8 mouse cellular contexts compared by ENCODE assay signal in genomic region chr5:129942073-129942939, GRCm38 (mm10). TPM values are rescaled to one million over a fixed set of nuclear protein-coding genes. Genes with fewer than 3 reads are reported as not detected.
DNase-seq lines count a peak whose midpoint lies in the region; ATAC-seq and TF ChIP-seq lines count a peak whose summit lies in the region.
"Not testable (repeated sequence)": the region's sequence is repeated elsewhere in the genome, so short reads cannot be mapped to it uniquely, and the experiment has no call there.

No protein-coding gene starts in this region.

- peak overlapping the region; percentile 79 for H3K9ac ChIP-seq in neural tube, embryonic 15.5 days (replicated peaks)

- TF ChIP-seq POLR2A in lung, adult 2 months (IDR thresholded peaks at IDR 0.05; ENCODE audit: borderline replicate concordance, extremely low read depth, low read depth, low read length): not testable (repeated sequence)

- H3K9me3 ChIP-seq in neural tube, embryonic 15.5 days (replicated peaks): not testable (repeated sequence)

- peak overlapping the region; percentile 76 for H3K27ac ChIP-seq in neural tube, embryonic 15.5 days (replicated peaks)

- WGBS in lung, adult 2 months: 2% methylated on average over 46 of the region's 82 CpGs
- WGBS in neural tube, embryonic 15.5 days: under 1% methylated on average over 37 of the region's 82 CpGs

- peak; percentile 56 for ATAC-seq in neural tube, embryonic 15.5 days (ENCODE audit: low FRiP score)

- H3K36me3 ChIP-seq in neural tube, embryonic 15.5 days: not testable (repeated sequence)

- not testable (repeated sequence) for H3K4me1 ChIP-seq in lung, adult 2 months (ENCODE audit: control insufficient read depth, insufficient read depth, low read length); neural tube, embryonic 15.5 days

- peak; percentile 46 for DNase-seq in MEL-GATA-1-ER (ENCODE audit: extremely low read depth, low read depth)
- peak; percentile 68 for DNase-seq in cerebellum, adult 9-10 months
- DNase-seq in forelimb bud, embryonic 11.5 days (ENCODE audit: low read depth, low spot score): peak; percentile 19
- peak; percentile 51 for DNase-seq in heart, postnatal 4 days
- DNase-seq in layer of hippocampus, adult 18-20 months (ENCODE audit: low spot score in 2 of 2): peak; percentile 11 to 16
- DNase-seq in lung, adult 2 months: peak; percentile 51
- peak; percentile 62 for DNase-seq in testis, postnatal 14 days (ENCODE audit: low spot score)

- peak overlapping the region; percentile 77 for H3K4me3 ChIP-seq in lung, adult 2 months (replicated peaks; ENCODE audit: extremely low read depth, low read depth, low read length)
- H3K4me3 ChIP-seq in neural tube, embryonic 15.5 days (replicated peaks): peak overlapping the region; percentile 82

- not testable (repeated sequence) for TF ChIP-seq CTCF in lung, adult 2 months (IDR thresholded peaks at IDR 0.05; ENCODE audit: insufficient read depth, low read length)

- H3K27me3 ChIP-seq in neural tube, embryonic 15.5 days (replicated peaks): not testable (repeated sequence)

- peak overlapping the region; percentile 71 for H3K4me2 ChIP-seq in neural tube, embryonic 15.5 days

RNA-seq across cellular contexts. Expression of gene Vkorc1l1, which starts 0.5 kb away (rescaled TPM):
- total RNA-seq in heart, postnatal 4 days (2021): 10 to 100 TPM; 22.6 TPM
- total RNA-seq in layer of hippocampus, adult 18-20 months (2021): 10 to 100 TPM; 43.5 to 44.2 TPM
- 9.7 and 19.5 TPM in 2 replicates for polyA plus RNA-seq in lung, adult 2 months (2012; rRNA removed)
- 28.9 and 30.5 TPM in 2 replicates for polyA plus RNA-seq in neural tube, embryonic 15.5 days (2015; fragmentation: Nextera tagmentation; extraction: Ambion mirVana)

RNA-seq across cellular contexts. Expression of gene Nupr1l, which starts 34.0 kb away (rescaled TPM):
- total RNA-seq in heart, postnatal 4 days (2021): 1 to 10 TPM in 1 of 2 experiments, not detected in 1; 1.9 TPM
- total RNA-seq in layer of hippocampus, adult 18-20 months (2021): 1 to 10 TPM; 4.2 to 4.5 TPM
- polyA plus RNA-seq in lung, adult 2 months (2012; rRNA removed): 6.4 and 10.4 TPM in 2 replicates
- polyA plus RNA-seq in neural tube, embryonic 15.5 days (2015; fragmentation: Nextera tagmentation; extraction: Ambion mirVana): 2.6 and 4.3 TPM in 2 replicates

RNA-seq across cellular contexts. Expression of gene Phkg1, which starts 44.0 kb away (rescaled TPM):
- total RNA-seq in heart, postnatal 4 days (2021): 1 to 10 TPM; 2.8 to 3.1 TPM
- total RNA-seq in layer of hippocampus, adult 18-20 months (2021): 10 to 100 TPM; 18.7 to 20.0 TPM
- 2.4 and 6.9 TPM in 2 replicates for polyA plus RNA-seq in lung, adult 2 months (2012; rRNA removed)
- 0.95 and 1.3 TPM in 2 replicates for polyA plus RNA-seq in neural tube, embryonic 15.5 days (2015; fragmentation: Nextera tagmentation; extraction: Ambion mirVana)

RNA-seq across cellular contexts. Expression of gene Zbed5, which starts 46.8 kb away (rescaled TPM):
- total RNA-seq in heart, postnatal 4 days (2021): 1 to 10 TPM; 1.2 to 1.3 TPM
- 1 to 10 TPM; 5.6 to 6.3 TPM for total RNA-seq in layer of hippocampus, adult 18-20 months (2021)
- polyA plus RNA-seq in lung, adult 2 months (2012; rRNA removed): 0.95 and 1.3 TPM in 2 replicates
- polyA plus RNA-seq in neural tube, embryonic 15.5 days (2015; fragmentation: Nextera tagmentation; extraction: Ambion mirVana): 11.1 and 13.0 TPM in 2 replicates

RNA-seq across cellular contexts. Expression of gene Chchd2, which starts 55.0 kb away (rescaled TPM):
- 100 to 1,000 TPM; 757 to 792 TPM for total RNA-seq in heart, postnatal 4 days (2021)
- 100 to 1,000 TPM; 479 to 483 TPM for total RNA-seq in layer of hippocampus, adult 18-20 months (2021)
- polyA plus RNA-seq in lung, adult 2 months (2012; rRNA removed): 686 and 760 TPM in 2 replicates
- 743 and 777 TPM in 2 replicates for polyA plus RNA-seq in neural tube, embryonic 15.5 days (2015; fragmentation: Nextera tagmentation; extraction: Ambion mirVana)

Comparison
In these comparisons a context has a peak if more than half of its experiments do, and no peak if none do; other contexts are left out.
1. Peak in every context shown above with its lines: DNase-seq, ATAC-seq, H3K4me3 ChIP-seq and H3K27ac ChIP-seq.
2. DNase-seq: peak in every context shown above with its lines; median percentile 68 in cerebellum, adult 9-10 months; 62 in testis, postnatal 14 days; 51 in heart, postnatal 4 days; 51 in lung, adult 2 months; 46 in MEL-GATA-1-ER; 19 in forelimb bud, embryonic 11.5 days; 14 in layer of hippocampus, adult 18-20 months.
3. RNA of gene Phkg1, which starts 44.0 kb away (total RNA-seq): 18.7 to 20.0 TPM in layer of hippocampus, adult 18-20 months; 2.8 to 3.1 TPM in heart, postnatal 4 days; every median in the first group is over 4 times any median in the second.